Mouse (Mus musculus) left cerebral cortex, postnatal 4 days (tissue): Measurements from ENCODE around the gene Arhgap21. TPM values are rescaled to one million over a fixed set of nuclear protein-coding genes. Genes with fewer than 3 reads are reported as not detected.
A peak's percentile ranks its signal among the peaks of the same experiment; 100 is the strongest.

Experiments used
- DNase-seq: peaks from one replicate; pipeline ENCODE4 v3.0.0-alpha.2; 2022
- intact Hi-C: fragments of 180-260 bp; cut with DNase I; formaldehyde crosslinking; loops from one replicate; pipeline ENCODE4 v1.15.1; 2025
- total RNA-seq, 2 experiments: library from RNA; stranded (reverse); gene quantifications; 2 replicates each; pipeline ENCODE4 v1.2.3; 2021

The Arhgap21 gene
- total RNA-seq, 2 experiments from 2014 or later = 235 to 259 TPM

- intact Hi-C loops = loop anchor here (10.0 kb wide), 2 partner anchors 62 to 282 kb away; partner anchors contain the start of gene Arhgap21
- DNase-seq = peak; percentile 71
Observed at GRCm38 (mm10) chr2:20902981-20903645, 65.6 kb downstream of the Arhgap21 start.

GRCm38 (mm10) chr2:20901916-20902315, 66.8 kb downstream of the Arhgap21 start:
- intact Hi-C loops = loop anchor here (10.0 kb wide), 2 partner anchors 63 to 283 kb away; partner anchors contain the start of gene Arhgap21
- DNase-seq = no peak

- intact Hi-C loops = loop anchor here (5.0 kb wide), 1 partner anchor 363 kb away; no protein-coding TSS in a partner anchor
- no peak for DNase-seq
Observed at GRCm38 (mm10) chr2:20899301-20899700, 69.4 kb downstream of the Arhgap21 start.

- peak; percentile 74 for DNase-seq
- intact Hi-C loops = loop anchor here (5.0 kb wide), 1 partner anchor 364 kb away; no protein-coding TSS in a partner anchor
Observed at GRCm38 (mm10) chr2:20898684-20899083, 70.0 kb downstream of the Arhgap21 start.

- intact Hi-C loops = loop anchor here (5.0 kb wide), 1 partner anchor 366 kb away; no protein-coding TSS in a partner anchor
- DNase-seq = no peak
Observed at GRCm38 (mm10) chr2:20896446-20896845, 72.2 kb downstream of the Arhgap21 start.

GRCm38 (mm10) chr2:20894100-20894690, 74.5 kb downstream of the Arhgap21 start:
- peak; percentile 44 for DNase-seq
- intact Hi-C loops = no loop called here

- DNase-seq = no peak
- intact Hi-C loops = no loop called here
Observed at GRCm38 (mm10) chr2:20888751-20889150, 79.9 kb downstream of the Arhgap21 start.

GRCm38 (mm10) chr2:20883288-20883687, 85.4 kb downstream of the Arhgap21 start:
- DNase-seq = no peak
- intact Hi-C loops = no loop called here

GRCm38 (mm10) chr2:20879877-20880605, 88.6 kb downstream of the Arhgap21 start:
- intact Hi-C loops = no loop called here
- DNase-seq = no peak

- DNase-seq = no peak
- intact Hi-C loops = no loop called here
Observed at GRCm38 (mm10) chr2:20874621-20875020, 94.1 kb downstream of the Arhgap21 start.

- no peak for DNase-seq
- intact Hi-C loops = no loop called here
Observed at GRCm38 (mm10) chr2:20869212-20869965, 99.3 kb downstream of the Arhgap21 start.

GRCm38 (mm10) chr2:20868052-20868451, 100.6 kb downstream of the Arhgap21 start:
- DNase-seq = no peak
- intact Hi-C loops = no loop called here

- intact Hi-C loops = no loop called here
- no peak for DNase-seq
Observed at GRCm38 (mm10) chr2:20865795-20866194, 102.9 kb downstream of the Arhgap21 start.

GRCm38 (mm10) chr2:20864569-20864968, 104.1 kb downstream of the Arhgap21 start:
- DNase-seq = no peak
- intact Hi-C loops = no loop called here

- intact Hi-C loops = no loop called here
- DNase-seq = no peak
Observed at GRCm38 (mm10) chr2:20860756-20861155, 107.9 kb downstream of the Arhgap21 start.

GRCm38 (mm10) chr2:20849346-20849745, 119.3 kb downstream of the Arhgap21 start:
- intact Hi-C loops = no loop called here
- peak; percentile 54 for DNase-seq

- no peak for DNase-seq
- intact Hi-C loops = no loop called here
Observed at GRCm38 (mm10) chr2:20831608-20832406, 136.9 kb downstream of the Arhgap21 start.

GRCm38 (mm10) chr2:20830882-20831281, 137.8 kb downstream of the Arhgap21 start:
- intact Hi-C loops = no loop called here
- DNase-seq = no peak

GRCm38 (mm10) chr2:20826258-20826657, 142.4 kb downstream of the Arhgap21 start:
- no peak for DNase-seq
- intact Hi-C loops = no loop called here

GRCm38 (mm10) chr2:20818226-20818625, 150.5 kb downstream of the Arhgap21 start:
- DNase-seq = no peak
- intact Hi-C loops = no loop called here
